Mouse (Mus musculus): ENCODE data around the gene Uncx. TPM values are rescaled to one million over a fixed set of nuclear protein-coding genes. Genes with fewer than 3 reads are reported as not detected.

The Uncx gene
- polyA plus RNA-seq, 1 experiment from 2014 or later: 0.08 TPM

DNA sequence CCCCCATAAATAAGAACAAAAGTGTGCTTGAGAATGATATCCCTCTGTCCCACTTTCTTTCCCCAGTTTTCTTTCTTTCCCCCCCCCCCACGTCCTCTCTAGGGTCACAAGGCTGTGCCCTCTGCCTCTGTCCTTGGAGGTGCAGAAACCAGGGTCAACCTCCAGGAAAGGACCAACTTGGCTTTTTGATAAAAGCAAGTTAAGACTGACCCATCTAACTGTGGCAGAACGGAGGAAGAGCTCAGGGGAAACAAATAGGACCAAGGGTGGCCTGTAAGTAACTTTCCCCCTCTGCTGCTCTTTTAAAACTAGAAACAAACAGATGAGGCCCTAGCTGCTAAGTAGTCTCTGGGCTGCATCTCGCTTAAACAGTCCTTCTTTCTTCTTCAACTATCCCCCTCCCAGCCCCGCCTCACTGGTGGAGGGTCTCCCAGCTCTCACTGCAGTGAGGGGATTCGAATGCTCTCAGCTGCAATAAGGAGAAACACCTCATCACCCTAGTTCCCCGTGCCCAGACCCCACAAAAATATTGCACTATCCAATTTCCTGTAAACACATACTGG is 12.9 kb downstream of the Uncx start:
- no peaks in the 10 kb centered on the region for H3K9me3 ChIP-seq
- H3K27me3 ChIP-seq (replicated peaks): peaks cover 84% of the 10 kb centered on the region
- no peak overlapping the region for H3K27ac ChIP-seq
- no peak for ATAC-seq (ENCODE audit: insufficient read depth, low FRiP score, low read depth)
- H3K4me2 ChIP-seq: no peak overlapping the region
- peaks cover 14% of the 10 kb centered on the region for H3K4me1 ChIP-seq
- H3K4me3 ChIP-seq (replicated peaks): no peak overlapping the region
- 20% methylated on average over 6 of the region's 6 CpGs for WGBS
- H3K36me3 ChIP-seq: no peaks in the 10 kb centered on the region
- no peak overlapping the region for H3K9ac ChIP-seq

DNA sequence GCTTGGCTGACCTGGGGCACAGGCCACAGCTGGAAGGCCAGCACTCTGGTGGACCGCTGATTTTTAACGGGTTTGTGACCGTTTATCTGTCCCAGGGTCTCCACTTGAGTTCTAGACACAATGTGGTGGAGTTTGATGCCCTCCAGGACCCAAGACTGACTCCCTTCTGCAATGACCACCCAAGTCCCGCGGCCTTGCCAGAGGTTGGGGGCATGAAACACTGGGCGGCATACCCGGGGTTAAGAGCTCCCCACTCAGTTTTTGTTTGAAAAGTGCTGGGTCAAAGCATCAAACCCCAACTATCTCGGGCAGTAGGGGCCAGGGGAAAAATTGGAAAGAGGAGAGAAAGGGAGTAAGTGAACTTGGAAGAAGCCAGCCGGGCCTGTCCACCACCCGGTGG is 13.8 kb downstream of the Uncx start:
- ATAC-seq (ENCODE audit: insufficient read depth, low FRiP score, low read depth): no peak
- 15% methylated on average over 10 of the region's 10 CpGs for WGBS
- H3K9ac ChIP-seq: no peak overlapping the region
- no peak overlapping the region for H3K27ac ChIP-seq
- no peaks in the 10 kb centered on the region for H3K36me3 ChIP-seq
- no peaks in the 10 kb centered on the region for H3K9me3 ChIP-seq
- H3K27me3 ChIP-seq (replicated peaks): peaks cover 79% of the 10 kb centered on the region
- peaks cover 14% of the 10 kb centered on the region for H3K4me1 ChIP-seq
- H3K4me3 ChIP-seq (replicated peaks): no peak overlapping the region
- H3K4me2 ChIP-seq: no peak overlapping the region

DNA sequence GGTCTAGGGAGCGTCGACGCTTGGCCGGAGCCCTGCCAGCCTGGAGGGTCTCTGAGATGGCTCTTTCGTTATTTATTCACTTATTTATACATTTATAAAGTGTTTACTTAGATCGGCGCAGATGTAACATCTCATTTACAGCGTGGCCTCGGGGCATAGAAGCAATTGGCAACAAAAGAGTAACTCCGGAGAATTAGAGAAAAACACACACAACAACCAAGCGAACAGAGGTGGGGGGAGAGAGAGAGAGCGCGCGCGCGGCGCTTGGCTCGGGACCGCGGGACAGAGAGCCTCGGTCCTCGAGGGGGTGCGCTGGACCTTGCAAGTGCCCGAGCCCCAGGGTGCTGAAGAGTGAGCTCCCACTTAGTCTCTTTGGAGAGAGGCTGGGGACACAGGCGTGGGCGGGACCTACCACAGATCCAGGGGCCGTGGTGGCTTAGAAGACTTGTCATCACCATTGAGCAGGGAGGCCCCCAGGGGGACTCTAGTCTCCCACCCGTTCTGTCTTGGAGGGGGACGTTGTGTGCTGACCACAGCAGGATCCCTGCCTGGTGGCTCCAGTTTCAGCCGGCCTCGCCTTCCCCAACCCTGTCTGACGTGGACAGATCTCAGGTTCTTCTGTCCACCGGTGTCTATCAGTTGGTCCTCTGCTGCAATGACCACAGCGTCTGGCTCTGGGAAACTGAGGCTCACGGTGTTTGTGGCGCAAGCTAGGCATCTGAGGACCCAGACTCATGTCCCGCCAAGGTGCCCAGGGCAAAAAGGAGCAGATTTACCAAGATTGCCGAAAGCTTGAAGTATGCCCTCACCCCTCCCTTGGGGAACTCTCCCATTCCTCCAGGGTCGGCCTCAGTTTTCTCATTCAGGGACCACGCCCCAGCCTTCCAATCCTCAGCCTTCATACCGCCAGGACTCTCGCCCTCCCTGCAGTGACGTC is 14.5 kb downstream of the Uncx start:
- 0 out of 2 replicates have a peak, but pooled peaks have one; percentile 12 for ATAC-seq (ENCODE audit: insufficient read depth, low FRiP score, low read depth)
- Histone ChIP-seq H3K9ac (no peak overlapping the region), H3K4me2 (peak overlapping the region; percentile 35), H3K4me1 (peaks cover 14% of the 10 kb centered on the region), H3K4me3 (replicated peaks) (0 out of 2 replicates have a peak overlapping the region, but pooled peaks have one; percentile 13), H3K36me3 (no peaks in the 10 kb centered on the region), H3K27ac (no peak overlapping the region), H3K27me3 (replicated peaks) (peaks cover 76% of the 10 kb centered on the region), H3K9me3 (no peaks in the 10 kb centered on the region)
- 3% methylated on average over 43 of the region's 43 CpGs for WGBS

DNA sequence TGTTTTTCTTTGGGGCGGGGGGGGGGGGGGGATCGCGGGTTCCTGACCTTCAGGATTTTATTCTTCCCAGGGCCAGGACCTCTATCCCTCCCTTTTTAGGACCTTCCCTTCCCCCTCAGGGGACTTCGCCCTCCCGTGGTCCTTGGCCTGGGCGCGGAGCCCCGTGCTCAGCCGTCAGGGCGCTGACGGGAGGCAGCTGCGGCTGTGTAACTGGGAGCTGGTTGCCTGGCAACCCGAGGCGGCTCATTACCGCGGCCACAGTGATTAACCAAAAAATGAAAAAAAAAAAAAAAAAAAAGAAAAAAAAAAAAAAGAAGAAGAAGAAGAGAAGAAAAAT is 15.1 kb downstream of the Uncx start:
- Histone ChIP-seq H3K36me3 (no peaks in the 10 kb centered on the region), H3K27ac (no peak overlapping the region), H3K9ac (no peak overlapping the region), H3K9me3 (no peaks in the 10 kb centered on the region), H3K27me3 (replicated peaks) (peaks cover 77% of the 10 kb centered on the region), H3K4me2 (peak overlapping the region; percentile 35), H3K4me3 (replicated peaks) (0 out of 2 replicates have a peak overlapping the region, but pooled peaks have one; percentile 13), H3K4me1 (peaks cover 14% of the 10 kb centered on the region)
- 0 out of 2 replicates have a peak, but pooled peaks have one; percentile 54 for ATAC-seq (ENCODE audit: insufficient read depth, low FRiP score, low read depth)
- under 1% methylated on average over 16 of the region's 16 CpGs for WGBS

DNA sequence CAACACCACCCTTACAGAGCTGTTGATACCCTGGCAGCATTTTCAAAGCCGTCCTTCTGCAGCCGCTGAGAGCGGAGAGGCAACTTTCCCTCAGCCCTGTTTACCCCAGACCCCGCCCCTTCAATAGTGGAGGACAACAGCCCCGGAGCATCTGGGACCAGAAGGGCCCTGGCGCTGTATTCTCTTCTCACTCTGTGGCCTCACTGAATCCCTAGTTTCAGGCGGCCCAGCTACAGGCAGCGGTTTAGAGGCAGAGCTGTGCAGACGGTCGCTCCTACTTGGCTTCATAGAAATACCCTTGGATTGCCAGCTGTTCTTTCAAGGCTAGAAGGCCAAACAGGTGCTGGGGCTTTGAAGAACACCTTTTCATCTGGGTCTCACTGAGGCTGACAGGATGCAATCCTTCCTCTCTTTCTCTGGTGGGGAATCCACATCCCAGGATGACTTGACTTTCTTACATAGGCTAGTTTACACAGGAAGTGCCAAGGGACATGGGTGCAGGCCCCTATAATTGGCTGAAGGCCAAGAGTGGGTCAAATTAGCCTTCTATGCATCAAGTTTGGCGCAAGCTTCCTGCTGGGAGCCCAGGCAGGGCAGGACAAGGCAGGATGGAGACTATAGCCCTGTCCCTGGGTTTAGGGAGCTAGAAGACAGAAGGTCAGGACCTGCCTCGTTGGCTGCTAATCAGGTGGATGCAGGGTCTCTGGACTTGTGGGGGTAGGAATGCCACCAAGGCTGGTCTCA is 15.8 kb downstream of the Uncx start:
- H3K27ac ChIP-seq: peak overlapping the region; percentile 32; the same call in 1 of the 2 replicates
- H3K4me3 ChIP-seq (replicated peaks): no peak overlapping the region
- no peak overlapping the region for H3K9ac ChIP-seq
- H3K9me3 ChIP-seq: no peaks in the 10 kb centered on the region
- peaks cover 14% of the 10 kb centered on the region for H3K4me1 ChIP-seq
- no peak for ATAC-seq (ENCODE audit: insufficient read depth, low FRiP score, low read depth)
- H3K4me2 ChIP-seq: no peak overlapping the region; the same call in 1 of the 2 replicates
- WGBS: 13% methylated on average over 12 of the region's 12 CpGs
- H3K27me3 ChIP-seq (replicated peaks): peaks cover 74% of the 10 kb centered on the region
- no peaks in the 10 kb centered on the region for H3K36me3 ChIP-seq

DNA sequence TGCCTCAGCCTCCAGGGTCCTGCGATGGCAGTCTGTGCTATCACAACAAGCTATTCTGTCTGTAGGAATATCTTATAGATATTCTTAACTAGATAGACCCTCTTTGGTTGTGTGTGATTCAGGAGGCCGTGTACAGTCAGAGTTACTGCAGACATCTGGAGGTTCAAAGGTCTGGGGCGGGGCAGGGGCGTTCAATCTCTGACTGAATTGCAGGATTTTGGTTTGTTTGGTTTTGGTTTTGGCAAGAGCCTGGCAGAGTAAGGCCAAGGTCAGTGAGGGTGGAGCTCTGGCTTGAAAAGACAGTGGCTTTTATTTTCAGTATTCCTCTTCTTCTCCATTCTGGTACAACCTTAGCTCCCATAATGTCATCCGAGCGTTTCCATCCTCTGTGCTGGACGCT is 16.5 kb downstream of the Uncx start:
- ATAC-seq (ENCODE audit: insufficient read depth, low FRiP score, low read depth): no peak
- no peak overlapping the region for H3K27ac ChIP-seq
- H3K36me3 ChIP-seq: no peaks in the 10 kb centered on the region
- H3K4me2 ChIP-seq: no peak overlapping the region; the same call in 1 of the 2 replicates
- no peak overlapping the region for H3K4me3 ChIP-seq (replicated peaks)
- H3K9me3 ChIP-seq: no peaks in the 10 kb centered on the region
- H3K9ac ChIP-seq: no peak overlapping the region
- 31% methylated on average over 7 of the region's 7 CpGs for whole genome bisulfite sequencing
- H3K4me1 ChIP-seq: peaks cover 14% of the 10 kb centered on the region
- peaks cover 75% of the 10 kb centered on the region for H3K27me3 ChIP-seq (replicated peaks)

DNA sequence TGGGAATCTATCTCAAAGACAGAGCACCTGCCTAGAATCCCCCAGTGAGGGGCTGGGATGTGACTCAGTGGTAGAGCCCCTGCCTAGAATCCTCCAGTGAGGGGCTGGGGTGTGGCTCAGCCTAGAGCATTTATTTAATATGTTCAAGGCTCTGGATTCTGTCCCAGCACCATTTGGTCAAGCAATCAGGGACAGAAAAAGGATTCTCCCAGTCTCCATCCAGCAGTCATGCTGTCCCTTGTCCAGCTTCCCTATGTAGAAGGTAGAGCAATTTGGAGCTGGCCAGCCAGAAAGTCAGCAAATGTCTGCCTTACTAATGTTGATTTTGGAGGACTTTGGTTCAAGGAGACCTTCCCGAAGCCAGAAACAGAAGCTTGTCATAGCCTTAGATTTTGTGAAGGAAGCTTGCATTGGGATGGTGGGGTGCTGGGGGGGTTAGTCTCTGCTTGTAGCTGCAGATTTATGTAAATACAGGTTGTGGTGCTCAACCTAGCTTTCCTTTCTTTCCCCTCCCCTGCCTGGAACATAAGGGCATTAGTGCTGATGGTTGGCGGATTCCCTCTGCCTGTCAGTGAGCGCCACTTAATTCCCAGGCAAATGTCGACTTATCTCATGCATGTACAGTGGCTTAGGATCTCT is 18.2 kb downstream of the Uncx start:
- H3K4me1 ChIP-seq: peaks cover 14% of the 10 kb centered on the region
- H3K9ac ChIP-seq: no peak overlapping the region
- H3K27ac ChIP-seq: no peak overlapping the region
- ATAC-seq (ENCODE audit: insufficient read depth, low FRiP score, low read depth): no peak
- H3K36me3 ChIP-seq: no peaks in the 10 kb centered on the region
- WGBS: 69% methylated on average over 4 of the region's 4 CpGs
- H3K4me3 ChIP-seq (replicated peaks): no peak overlapping the region
- H3K27me3 ChIP-seq (replicated peaks): peaks cover 68% of the 10 kb centered on the region
- no peak overlapping the region for H3K4me2 ChIP-seq
- no peaks in the 10 kb centered on the region for H3K9me3 ChIP-seq

DNA sequence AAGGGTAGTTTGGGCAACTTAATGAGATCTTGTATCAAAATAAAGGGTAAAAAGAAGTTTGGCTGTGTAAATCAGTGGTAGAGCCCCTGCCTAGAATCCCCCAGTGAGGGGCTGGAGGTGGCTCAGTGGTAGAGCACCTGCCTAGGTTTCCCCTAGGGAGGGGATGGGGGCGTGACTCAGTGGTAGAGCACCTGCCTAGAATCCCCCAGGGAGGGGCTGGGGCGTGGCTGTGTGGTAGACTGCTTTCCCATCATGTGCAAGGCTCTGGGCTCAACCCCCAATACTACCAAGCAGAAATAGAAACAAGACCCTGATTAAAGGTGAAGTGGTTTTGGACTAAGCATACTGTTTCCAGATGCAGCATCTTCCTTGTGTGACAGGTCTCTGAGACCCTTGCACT is 21.4 kb downstream of the Uncx start:
- no peaks in the 10 kb centered on the region for H3K36me3 ChIP-seq
- H3K9ac ChIP-seq: no peak overlapping the region
- H3K27ac ChIP-seq: no peak overlapping the region
- WGBS: 48% methylated on average over 2 of the region's 2 CpGs
- ATAC-seq (ENCODE audit: insufficient read depth, low FRiP score, low read depth): no peak
- H3K27me3 ChIP-seq (replicated peaks): peaks cover 50% of the 10 kb centered on the region
- H3K4me1 ChIP-seq: no peaks in the 10 kb centered on the region
- H3K4me3 ChIP-seq (replicated peaks): no peak overlapping the region
- no peaks in the 10 kb centered on the region for H3K9me3 ChIP-seq
- no peak overlapping the region for H3K4me2 ChIP-seq

DNA sequence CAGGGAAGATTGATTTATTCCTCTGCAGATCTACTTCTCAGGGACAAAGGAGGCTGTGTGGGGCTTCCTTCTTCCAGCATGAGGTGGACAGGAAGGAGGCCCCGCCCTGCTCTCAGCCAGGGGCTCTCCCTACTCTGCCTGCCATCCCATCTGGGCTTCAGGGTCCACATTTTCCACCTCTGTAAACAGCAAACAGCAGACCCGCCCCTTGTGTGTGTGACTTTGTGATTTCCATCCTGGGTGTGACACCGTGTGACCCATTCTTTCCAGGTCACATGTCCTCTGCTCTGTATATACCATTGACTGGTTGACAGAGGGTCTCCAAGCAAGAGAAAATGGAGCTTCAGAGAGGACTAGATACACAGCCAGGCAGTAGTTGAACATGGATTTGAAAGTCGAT is 22.2 kb downstream of the Uncx start:
- Histone ChIP-seq H3K4me1 (no peaks in the 10 kb centered on the region), H3K9me3 (no peaks in the 10 kb centered on the region), H3K4me3 (replicated peaks) (no peak overlapping the region), H3K27ac (no peak overlapping the region), H3K4me2 (no peak overlapping the region), H3K9ac (no peak overlapping the region), H3K36me3 (no peaks in the 10 kb centered on the region), H3K27me3 (replicated peaks) (peaks cover 46% of the 10 kb centered on the region)
- no peak for ATAC-seq (ENCODE audit: insufficient read depth, low FRiP score, low read depth)
- WGBS: 62% methylated on average over 4 of the region's 4 CpGs

DNA sequence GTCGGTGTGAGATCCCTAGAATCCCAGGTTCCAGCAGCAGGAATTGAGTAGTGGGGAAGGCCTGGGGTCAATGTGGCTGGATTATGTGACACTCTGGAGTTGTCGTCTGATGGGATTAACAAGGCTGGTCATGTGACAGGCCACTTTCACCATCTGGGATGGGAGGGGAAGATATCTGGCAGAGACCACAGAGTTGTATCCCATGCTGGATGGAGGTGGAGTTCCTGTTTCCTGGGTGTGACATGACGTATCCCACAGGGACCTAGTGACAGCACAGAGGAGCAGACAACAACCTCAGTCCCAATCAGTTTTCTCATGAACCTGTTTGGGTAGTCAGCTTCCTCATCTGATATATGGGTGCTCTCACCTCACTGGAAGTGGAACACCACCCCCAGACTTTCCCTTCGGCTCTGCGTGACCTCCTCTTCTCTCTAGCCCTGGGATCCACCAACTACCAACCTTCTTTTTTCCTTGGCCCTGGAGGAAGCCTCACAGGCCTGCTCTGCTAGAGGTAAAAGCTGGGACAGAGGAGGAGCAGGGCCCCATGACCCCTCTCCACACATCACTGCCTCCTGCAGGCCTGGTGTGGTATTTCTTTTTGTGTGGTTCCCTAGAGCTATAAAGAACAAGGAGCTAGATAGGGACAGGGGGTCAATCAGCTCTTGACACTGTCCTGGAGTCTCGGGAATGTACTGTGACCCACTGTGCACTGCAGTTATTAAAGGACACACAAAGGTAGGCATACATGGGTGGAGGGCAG is 23.5 kb downstream of the Uncx start:
- Histone ChIP-seq H3K9me3 (no peaks in the 10 kb centered on the region), H3K36me3 (no peaks in the 10 kb centered on the region), H3K4me3 (replicated peaks) (no peak overlapping the region), H3K4me2 (no peak overlapping the region), H3K9ac (no peak overlapping the region), H3K27ac (no peak overlapping the region), H3K4me1 (no peaks in the 10 kb centered on the region), H3K27me3 (replicated peaks) (peaks cover 45% of the 10 kb centered on the region)
- 69% methylated on average over 6 of the region's 6 CpGs for WGBS
- no peak for ATAC-seq (ENCODE audit: insufficient read depth, low FRiP score, low read depth)

DNA sequence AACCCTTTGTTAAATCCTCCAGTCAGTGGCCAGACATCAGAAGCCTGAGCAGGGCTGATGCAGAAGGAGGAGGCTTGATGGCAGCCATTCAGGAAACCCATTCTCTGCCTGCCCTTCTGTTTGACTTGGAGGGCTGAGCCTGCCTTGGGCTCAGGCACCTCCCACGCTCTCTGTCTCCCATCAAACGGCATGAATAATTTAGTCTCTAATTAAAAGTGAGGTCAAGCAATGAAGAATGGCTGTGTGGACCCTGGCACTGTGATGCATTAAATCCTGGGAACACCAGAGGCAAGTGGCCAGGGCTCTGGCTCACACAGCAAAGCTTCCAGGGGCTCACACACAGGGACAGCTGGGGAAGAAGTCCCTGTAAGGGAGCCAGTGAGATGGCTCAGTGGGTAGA is 24.8 kb downstream of the Uncx start:
- no peak overlapping the region for H3K27ac ChIP-seq
- no peak overlapping the region for H3K4me2 ChIP-seq
- no peaks in the 10 kb centered on the region for H3K4me1 ChIP-seq
- no peak overlapping the region for H3K9ac ChIP-seq
- WGBS: 32% methylated on average over 2 of the region's 2 CpGs
- ATAC-seq (ENCODE audit: insufficient read depth, low FRiP score, low read depth): no peak
- H3K36me3 ChIP-seq: no peaks in the 10 kb centered on the region
- no peak overlapping the region for H3K4me3 ChIP-seq (replicated peaks)
- peaks cover 35% of the 10 kb centered on the region for H3K27me3 ChIP-seq (replicated peaks)
- H3K9me3 ChIP-seq: no peaks in the 10 kb centered on the region

All from stomach, embryonic 15.5 days (tissue).